Comparison of ENCODE assay signal across 8 mouse cellular contexts in genomic region chr4:107802185-107802449, GRCm38 (mm10). TPM values are rescaled to one million over a fixed set of nuclear protein-coding genes. Genes with fewer than 3 reads are reported as not detected.
DNase-seq lines count a peak whose midpoint lies in the region; ATAC-seq and TF ChIP-seq lines count a peak whose summit lies in the region.

Lrp8 (plus strand) TSS chr4:107802261.

- H3K4me2 ChIP-seq in hindbrain, embryonic 12.5 days (replicated peaks): peak within 1 kb of the TSS; percentile 96
- H3K4me2 ChIP-seq in liver, embryonic 13.5 days: peak within 1 kb of the TSS; percentile 97

- no peaks in the 10 kb centered on the region for H3K36me3 ChIP-seq in liver, adult 2 months (ENCODE audit: control insufficient read depth, insufficient read depth, low read length)
- H3K36me3 ChIP-seq in embryonic facial prominence, embryonic 10.5 days (replicated peaks): peaks cover 23% of the 10 kb centered on the region
- peaks cover 15% of the 10 kb centered on the region; the same call in 1 of the 2 replicates for H3K36me3 ChIP-seq in hindbrain, embryonic 12.5 days
- 0 out of 2 replicates have a peak, but pooled peaks cover 9% of the 10 kb centered on the region for H3K36me3 ChIP-seq in liver, embryonic 13.5 days

- peaks cover 5% of the 10 kb centered on the region; the same call in 1 of the 2 replicates for H3K4me1 ChIP-seq in liver, adult 2 months (ENCODE audit: control insufficient read depth, insufficient read depth, low read length)
- H3K4me1 ChIP-seq in embryonic facial prominence, embryonic 10.5 days: peaks cover 43% of the 10 kb centered on the region
- peaks cover 40% of the 10 kb centered on the region for H3K4me1 ChIP-seq in hindbrain, embryonic 12.5 days
- H3K4me1 ChIP-seq in liver, embryonic 13.5 days (replicated peaks): peaks cover 51% of the 10 kb centered on the region

- 0 out of 2 replicates have a peak, but pooled peaks have one; percentile 0 for ATAC-seq in hindbrain, embryonic 12.5 days (ENCODE audit: low FRiP score)
- ATAC-seq in liver, embryonic 13.5 days (ENCODE audit: low read depth): no peak

- peak within 1 kb of the TSS; percentile 52 for H3K4me3 ChIP-seq in liver, adult 2 months (ENCODE audit: insufficient read depth, low read depth, low read length)
- H3K4me3 ChIP-seq in embryonic facial prominence, embryonic 10.5 days: peak within 1 kb of the TSS; percentile 83
- peak within 1 kb of the TSS; percentile 62 for H3K4me3 ChIP-seq in hindbrain, embryonic 12.5 days
- peak within 1 kb of the TSS; percentile 84 for H3K4me3 ChIP-seq in liver, embryonic 13.5 days (replicated peaks)

- no peak for TF ChIP-seq CTCF in liver, adult 2 months (IDR thresholded peaks at IDR 0.05; ENCODE audit: low read depth, low read length)

- 11% methylated on average over 33 of the region's 44 CpGs for WGBS in liver, adult 2 months
- 2% methylated on average over 44 of the region's 44 CpGs for WGBS in embryonic facial prominence, embryonic 10.5 days
- WGBS in hindbrain, embryonic 12.5 days: 0% methylated on average over 17 of the region's 44 CpGs
- WGBS in liver, embryonic 13.5 days (ENCODE audit: insufficient replicate concordance): under 1% methylated on average over 27 of the region's 44 CpGs

- DNase-seq in liver, adult 2 months (ENCODE audit: extremely low read depth, low read depth, low spot score): no peak
- DNase-seq in liver: no peak
- no peak for DNase-seq in embryonic facial prominence, embryonic 10.5 days (ENCODE audit: low spot score)
- no peak for DNase-seq in liver, embryonic 13.5 days
- DNase-seq in urinary bladder, postnatal 14 days (ENCODE audit: low spot score): no peak
- no peak for DNase-seq in frontal cortex, postnatal 25 days (ENCODE audit: low spot score in 2 of 2)
- DNase-seq in retina, postnatal 1 day: no peak

- H3K27me3 ChIP-seq in liver, adult 2 months (ENCODE audit: control insufficient read depth, insufficient read depth, low read length): peaks cover 18% of the 10 kb centered on the region
- H3K27me3 ChIP-seq in embryonic facial prominence, embryonic 10.5 days (replicated peaks; ENCODE audit: low read depth, poor library complexity, severe bottlenecking): peaks cover 38% of the 10 kb centered on the region
- H3K27me3 ChIP-seq in hindbrain, embryonic 12.5 days: peaks cover 13% of the 10 kb centered on the region; the same call in 1 of the 2 replicates
- peaks cover 14% of the 10 kb centered on the region for H3K27me3 ChIP-seq in liver, embryonic 13.5 days

- TF ChIP-seq POLR2A in liver, adult 2 months (IDR thresholded peaks at IDR 0.05; ENCODE audit: extremely low read depth, insufficient read depth, low read length): no peak

- H3K79me2 ChIP-seq in liver, adult 2 months (ENCODE audit: control insufficient read depth, insufficient read depth, low read length): no peaks in the 10 kb centered on the region

- H3K9ac ChIP-seq in liver, adult 2 months (ENCODE audit: low read depth, low read length): peak within 1 kb of the TSS; percentile 33; the same call in 1 of the 2 replicates
- peak within 1 kb of the TSS; percentile 88 for H3K9ac ChIP-seq in hindbrain, embryonic 12.5 days
- peak within 1 kb of the TSS; percentile 91 for H3K9ac ChIP-seq in liver, embryonic 13.5 days

- no peak within 1 kb of the TSS for H3K27ac ChIP-seq in liver, adult 2 months (replicated peaks; ENCODE audit: insufficient read depth, low read depth, low read length)
- H3K27ac ChIP-seq in embryonic facial prominence, embryonic 10.5 days (replicated peaks): peak within 1 kb of the TSS; percentile 91
- H3K27ac ChIP-seq in hindbrain, embryonic 12.5 days: peak within 1 kb of the TSS; percentile 97
- peak within 1 kb of the TSS; percentile 95 for H3K27ac ChIP-seq in liver, embryonic 13.5 days

- no peaks in the 10 kb centered on the region for H3K9me3 ChIP-seq in embryonic facial prominence, embryonic 10.5 days
- no peaks in the 10 kb centered on the region for H3K9me3 ChIP-seq in hindbrain, embryonic 12.5 days (replicated peaks)
- no peaks in the 10 kb centered on the region for H3K9me3 ChIP-seq in liver, embryonic 13.5 days (replicated peaks)

RNA-seq across cellular contexts. Expression of gene Lrp8, which starts in this region (rescaled TPM):
- 0.09 and 0.27 TPM in 2 replicates for total RNA-seq in liver, adult 2 months (2014; rRNA removed)
- polyA plus RNA-seq in liver, adult 2 months (2012; rRNA removed): 0.09 and 0.11 TPM in 2 replicates
- 7.4 and 8.5 TPM in 2 replicates for polyA plus RNA-seq in embryonic facial prominence, embryonic 10.5 days (2016; fragmentation: Nextera tagmentation; extraction: Ambion mirVana)
- polyA plus RNA-seq in hindbrain, embryonic 12.5 days (2016; fragmentation: Nextera tagmentation; extraction: Ambion mirVana): 46.7 and 52.6 TPM in 2 replicates
- polyA plus RNA-seq in liver, embryonic 13.5 days (2015; fragmentation: Nextera tagmentation; extraction: Ambion mirVana): 3.5 TPM in 2 replicates

Comparison
In these comparisons a context has a peak if more than half of its experiments do, and no peak if none do; other contexts are left out.
1. H3K9ac ChIP-seq: peak in every context shown above with its lines; median percentile 91 in liver, embryonic 13.5 days; 88 in hindbrain, embryonic 12.5 days; 33 in liver, adult 2 months.